Mouse (Mus musculus) spleen, adult 2 months (tissue): Measurements from ENCODE around the gene Fkrp.

Experiments used
- CTCF ChIP-seq: fragments of 200-500 bp; IDR thresholded peaks from 2 replicates; pipeline ENCODE4 v1.5.1; 2011; ENCODE audit warnings: mild to moderate bottlenecking, inconsistent platforms; ENCODE audit not compliant: insufficient read depth, insufficient read length, insufficient replicate concordance; ENCODE audit errors: extremely low read depth
- POLR2A ChIP-seq: fragments of 200-500 bp; IDR thresholded peaks from 2 replicates; pipeline ENCODE4 v1.6.1; 2011; ENCODE audit warnings: low read depth, low read length, inconsistent platforms

- no peak for TF ChIP-seq CTCF
- TF ChIP-seq POLR2A, result no peak
Measured at GRCm38 (mm10) chr7:16830449-16830848, 13.9 kb upstream of the Fkrp start.
